ENCODE assay signal across 12 mouse cellular contexts in genomic region chr7:79531142-79531541, GRCm38 (mm10).
DNase-seq lines count a peak whose midpoint lies in the region; ATAC-seq lines count a peak whose summit lies in the region.
"Had no signal": no experiment of that assay in that cellular context is flagged by ENCODE, and none has a peak within 500 bp of the region (broad histone marks: within the 10 kb centered on the region; RNA-seq: fewer than 3 reads in every experiment).

No protein-coding gene starts in this region.

- ATAC-seq in midbrain, embryonic 15.5 days (replicated peaks): no peak

- H3K9ac ChIP-seq in midbrain, embryonic 15.5 days: no peak overlapping the region
- H3K9ac ChIP-seq: limb, embryonic 13.5 days had no signal

- H3K4me1 ChIP-seq in hindbrain, embryonic 10.5 days (replicated peaks): peaks cover 88% of the 10 kb centered on the region
- peaks cover 54% of the 10 kb centered on the region for H3K4me1 ChIP-seq in midbrain, embryonic 15.5 days

- DNase-seq in cerebellum, adult 11-12 months: peak; percentile 79
- peak; percentile 73 to 74 for DNase-seq in cerebellum, postnatal 10 days
- no peak for DNase-seq in hindbrain, embryonic 10.5 days (ENCODE audit: low spot score)
- DNase-seq in heart, postnatal 25 days (ENCODE audit: low spot score): no peak
- no peak for DNase-seq in layer of hippocampus, adult 18-20 months (ENCODE audit: low spot score in 2 of 2)
- no peak for DNase-seq in kidney, adult 8-10 months
- DNase-seq in thymus, postnatal 25 days: no peak
- DNase-seq: heart, adult 18-20 months; kidney, postnatal 4 days had no signal

- no peaks in the 10 kb centered on the region for H3K9me3 ChIP-seq in hindbrain, embryonic 10.5 days
- H3K9me3 ChIP-seq in midbrain, embryonic 15.5 days: no peaks in the 10 kb centered on the region
- H3K9me3 ChIP-seq: limb, embryonic 13.5 days had no signal

- peaks cover 99% of the 10 kb centered on the region for H3K27me3 ChIP-seq in hindbrain, embryonic 10.5 days (ENCODE audit: insufficient read depth, poor library complexity, severe bottlenecking)
- peaks cover 13% of the 10 kb centered on the region; the same call in 1 of the 2 replicates for H3K27me3 ChIP-seq in midbrain, embryonic 15.5 days (replicated peaks)

- H3K4me3 ChIP-seq in hindbrain, embryonic 10.5 days: no peak overlapping the region
- H3K4me3 ChIP-seq in midbrain, embryonic 15.5 days: no peak overlapping the region
- H3K4me3 ChIP-seq: limb, embryonic 13.5 days had no signal

- intact Hi-C loops in heart, postnatal 25 days (cut with DNase I): no loop called here

- H3K4me2 ChIP-seq in midbrain, embryonic 15.5 days: no peak overlapping the region
- H3K4me2 ChIP-seq: limb, embryonic 13.5 days had no signal

- H3K27ac ChIP-seq in hindbrain, embryonic 10.5 days: peak overlapping the region; percentile 97
- peak overlapping the region; percentile 84 for H3K27ac ChIP-seq in midbrain, embryonic 15.5 days
- H3K27ac ChIP-seq: limb, embryonic 13.5 days; stomach, postnatal 0 days had no signal

- 15% methylated on average over 5 of the region's 5 CpGs for WGBS in hindbrain, embryonic 10.5 days
- 20% methylated on average over 5 of the region's 5 CpGs for WGBS in midbrain, embryonic 15.5 days

- H3K36me3 ChIP-seq in hindbrain, embryonic 10.5 days: peaks cover 53% of the 10 kb centered on the region
- no peaks in the 10 kb centered on the region for H3K36me3 ChIP-seq in midbrain, embryonic 15.5 days (replicated peaks)
- H3K36me3 ChIP-seq: limb, embryonic 13.5 days had no signal

Comparison
In these comparisons a context has a peak if more than half of its experiments do, and no peak if none do; other contexts are left out.
1. DNase-seq: peak in cerebellum, adult 11-12 months (single experiment) and cerebellum, postnatal 10 days (2 of 2); none in hindbrain, embryonic 10.5 days (single experiment), heart, postnatal 25 days (single experiment), layer of hippocampus, adult 18-20 months (0 of 2), kidney, adult 8-10 months (0 of 2) and thymus, postnatal 25 days (single experiment).